Mouse (Mus musculus) lung, embryonic 14.5 days (tissue): ENCODE results near the gene Fbxl16. TPM values are rescaled to one million over a fixed set of nuclear protein-coding genes. Genes with fewer than 3 reads are reported as not detected.

ENCODE experiments used
- ATAC-seq: fragments of 200-750 bp; cut with Nextera tagmentation; 2 replicates; pipeline ENCODE4 v1.8.0; 2017; ENCODE audit warnings: mild to moderate bottlenecking, moderate TSS enrichment, moderate library complexity; ENCODE audit not compliant: insufficient read depth
- DNase-seq: peaks from one replicate; pipeline ENCODE4 v3.0.0-alpha.2; 2015
- H3K27ac ChIP-seq: fragments of 300-500 bp; sonication (generic); 2 replicates; pipeline ENCODE4 v1.5.1; 2014; ENCODE audit warnings: low read depth, mild to moderate bottlenecking, moderate library complexity
- H3K27me3 ChIP-seq: fragments of 300-500 bp; sonication (generic); 2 replicates; pipeline ENCODE4 v1.6.1; 2014; ENCODE audit warnings: low read length, control low read depth; ENCODE audit not compliant: insufficient read depth
- H3K36me3 ChIP-seq: fragments of 300-500 bp; sonication (generic); 2 replicates; pipeline ENCODE4 v1.6.1; 2014; ENCODE audit warnings: control low read depth; ENCODE audit not compliant: insufficient read depth
- H3K4me1 ChIP-seq: fragments of 300-500 bp; sonication (generic); 2 replicates; pipeline ENCODE4 v1.6.1; 2014; ENCODE audit warnings: antibody characterized with exemption, control low read depth; ENCODE audit not compliant: insufficient read depth
- H3K4me2 ChIP-seq: fragments of 300-500 bp; sonication (generic); 2 replicates; pipeline ENCODE4 v1.6.1; 2014; ENCODE audit warnings: mild to moderate bottlenecking
- H3K4me3 ChIP-seq: fragments of 300-500 bp; sonication (generic); 2 replicates; pipeline ENCODE4 v1.5.1; 2014; ENCODE audit warnings: low read depth, low read length
- H3K9ac ChIP-seq: fragments of 300-500 bp; sonication (generic); 2 replicates; pipeline ENCODE4 v1.6.1; 2014
- H3K9me3 ChIP-seq: fragments of 300-500 bp; sonication (generic); 2 replicates; pipeline ENCODE4 v1.6.1; 2016; ENCODE audit warnings: low read depth, low read length, control low read depth
- CTCF ChIP-seq: IDR thresholded peaks from 2 replicates; pipeline ENCODE4 v1.5.1; 2016; ENCODE audit warnings: antibody characterized with exemption, low read depth
- WGBS: fragments of 180-500 bp; shearing (Covaris S2); extraction: QIAGEN DNeasy Blood & Tissue Kit; methylation state at CpG from one replicate; pipeline ENCODE4 v1.1.7; 2014; 5-methylcytosine and 5-hydroxymethylcytosine counted together
- polyA plus RNA-seq: library from polyadenylated mRNA; unstranded; fragments of >200 nt; fragmentation: Nextera tagmentation; extraction: Ambion mirVana; gene quantifications from 2 replicates; pipeline ENCODE4 v1.2.1, GENCODE M21; 2014

Gene Fbxl16
- polyA plus RNA-seq, 1 experiment from 2014 or later: 1.3 TPM

GRCm38 (mm10) chr17:25828712-25829557 is 20.1 kb downstream of the Fbxl16 start, which contains the start of gene Jmjd8:
TSS of gene Jmjd8 (plus strand) at chr17:25828867.
- peak; percentile 26; the same call in 1 of the 2 replicates for ATAC-seq
- 5% methylated on average over 32 of the region's 32 CpGs for WGBS
- peaks cover 33% of the 10 kb centered on the region for H3K4me1 ChIP-seq

GRCm38 (mm10) chr17:25829558-25830017 is 20.7 kb downstream of the Fbxl16 start:
- 27% methylated on average over 8 of the region's 8 CpGs for WGBS
- Histone ChIP-seq H3K27ac (peak overlapping the region; percentile 91), H3K4me3 (peak overlapping the region; percentile 82), H3K9ac (peak overlapping the region; percentile 67), H3K4me1 (peaks cover 35% of the 10 kb centered on the region), H3K27me3 (no peaks in the 10 kb centered on the region), H3K36me3 (peaks cover 59% of the 10 kb centered on the region), H3K9me3 (no peaks in the 10 kb centered on the region), H3K4me2 (peak overlapping the region; percentile 98)
- no peak for TF ChIP-seq CTCF
- DNase-seq: no peak
- ATAC-seq: no peak

More at GRCm38 (mm10) chr17:25828712-25829557, 20.1 kb downstream of the Fbxl16 start, which contains the start of gene Jmjd8:
- Histone ChIP-seq H3K27ac (peak within 1 kb of the TSS; percentile 91), H3K27me3 (no peaks in the 10 kb centered on the region), H3K4me2 (peak within 1 kb of the TSS; percentile 98), H3K9me3 (no peaks in the 10 kb centered on the region), H3K4me3 (peak within 1 kb of the TSS; percentile 82), H3K36me3 (peaks cover 57% of the 10 kb centered on the region), H3K9ac (peak within 1 kb of the TSS; percentile 67)
- peak; percentile 91 for DNase-seq
- TF ChIP-seq CTCF: peak; percentile 62

GRCm38 (mm10) chr17:25830200-25830753 is 21.4 kb downstream of the Fbxl16 start:
- H3K9ac ChIP-seq: peak overlapping the region; percentile 67; the same call in 1 of the 2 replicates
- no peak overlapping the region for H3K27ac ChIP-seq
- H3K9me3 ChIP-seq: no peaks in the 10 kb centered on the region
- TF ChIP-seq CTCF: no peak
- H3K4me2 ChIP-seq: peak overlapping the region; percentile 98
- WGBS: 80% methylated on average over 4 of the region's 4 CpGs
- H3K4me3 ChIP-seq: peak overlapping the region; percentile 82; the same call in 1 of the 2 replicates
- peaks cover 65% of the 10 kb centered on the region for H3K36me3 ChIP-seq
- no peak for ATAC-seq
- no peak for DNase-seq
- no peaks in the 10 kb centered on the region for H3K27me3 ChIP-seq
- peaks cover 33% of the 10 kb centered on the region for H3K4me1 ChIP-seq

- no peak overlapping the region for H3K27ac ChIP-seq
- no peaks in the 10 kb centered on the region for H3K9me3 ChIP-seq
- DNase-seq (no peak), ATAC-seq (no peak)
- H3K9ac ChIP-seq: no peak overlapping the region
- H3K4me3 ChIP-seq: peak overlapping the region; percentile 82
- H3K4me1 ChIP-seq: peaks cover 34% of the 10 kb centered on the region
- WGBS: 81% methylated on average over 14 of the region's 14 CpGs
- no peaks in the 10 kb centered on the region for H3K27me3 ChIP-seq
- peaks cover 63% of the 10 kb centered on the region for H3K36me3 ChIP-seq
- peak overlapping the region; percentile 98 for H3K4me2 ChIP-seq
- no peak for TF ChIP-seq CTCF
Measured at GRCm38 (mm10) chr17:25830806-25831431, 22.0 kb downstream of the Fbxl16 start.

- no peak for ATAC-seq
- 49% methylated on average over 21 of the region's 21 CpGs for WGBS
- peak; percentile 25 for DNase-seq
- Histone ChIP-seq H3K9me3 (no peaks in the 10 kb centered on the region), H3K4me1 (peaks cover 41% of the 10 kb centered on the region), H3K27me3 (no peaks in the 10 kb centered on the region), H3K4me3 (peak overlapping the region; percentile 82), H3K27ac (peak overlapping the region; percentile 85), H3K36me3 (peaks cover 56% of the 10 kb centered on the region), H3K9ac (peak overlapping the region; percentile 79), H3K4me2 (peak overlapping the region; percentile 98)
- no peak for TF ChIP-seq CTCF
Measured at GRCm38 (mm10) chr17:25831451-25832281, 22.8 kb downstream of the Fbxl16 start.
